Mouse (Mus musculus) urinary bladder, postnatal 25 days (tissue): Measurements from ENCODE around the gene Pxylp1.
A peak's percentile ranks its signal among the peaks of the same experiment; 100 is the strongest.
"Not testable (repeated sequence)": the region's sequence is repeated elsewhere in the genome, so short reads cannot be mapped to it uniquely, and the experiment has no call there.

Experiments used
- DNase-seq: peaks from one replicate; pipeline ENCODE4 v3.0.0; 2022; ENCODE audit warnings: low spot score

Pxylp1 gene

GRCm38 (mm10) chr9:96892546-96892945 lies at the start of gene Pxylp1:
Pxylp1 (minus strand) TSS chr9:96892669.
- DNase-seq, result no peak

- no peak for DNase-seq
Observed at GRCm38 (mm10) chr9:96938887-96939286, 46.4 kb upstream of the Pxylp1 start.

GRCm38 (mm10) chr9:96936427-96936826 lies 44.0 kb upstream of the Pxylp1 start:
- not testable (repeated sequence) for DNase-seq

GRCm38 (mm10) chr9:96935556-96936300 lies 43.3 kb upstream of the Pxylp1 start:
- no peak for DNase-seq

GRCm38 (mm10) chr9:96934816-96935215 lies 42.3 kb upstream of the Pxylp1 start:
- no peak for DNase-seq

- no peak for DNase-seq
Observed at GRCm38 (mm10) chr9:96932751-96933150, 40.3 kb upstream of the Pxylp1 start.

- no peak for DNase-seq
Observed at GRCm38 (mm10) chr9:96923577-96924316, 31.3 kb upstream of the Pxylp1 start.

- DNase-seq, result no peak
Observed at GRCm38 (mm10) chr9:96923119-96923518, 30.6 kb upstream of the Pxylp1 start.

GRCm38 (mm10) chr9:96916620-96917538 lies 24.4 kb upstream of the Pxylp1 start:
- peak; percentile 90 for DNase-seq

- DNase-seq, result no peak
Observed at GRCm38 (mm10) chr9:96916076-96916475, 23.6 kb upstream of the Pxylp1 start.

GRCm38 (mm10) chr9:96914851-96915250 lies 22.4 kb upstream of the Pxylp1 start:
- no peak for DNase-seq

- no peak for DNase-seq
Observed at GRCm38 (mm10) chr9:96914005-96914404, 21.5 kb upstream of the Pxylp1 start.

- DNase-seq, result no peak
Observed at GRCm38 (mm10) chr9:96909503-96909902, 17.0 kb upstream of the Pxylp1 start.

GRCm38 (mm10) chr9:96908737-96909136 lies 16.3 kb upstream of the Pxylp1 start:
- DNase-seq, result no peak

- no peak for DNase-seq
Observed at GRCm38 (mm10) chr9:96904360-96905355, 12.2 kb upstream of the Pxylp1 start.

- DNase-seq, result no peak
Observed at GRCm38 (mm10) chr9:96899717-96900116, 7.2 kb upstream of the Pxylp1 start.

GRCm38 (mm10) chr9:96899004-96899403 lies 6.5 kb upstream of the Pxylp1 start:
- no peak for DNase-seq

GRCm38 (mm10) chr9:96896690-96897089 lies 4.2 kb upstream of the Pxylp1 start:
- DNase-seq, result no peak

- no peak for DNase-seq
Observed at GRCm38 (mm10) chr9:96893582-96893981, 1.1 kb upstream of the Pxylp1 start.

GRCm38 (mm10) chr9:96891341-96892330 lies 833 bp downstream of the Pxylp1 start:
- DNase-seq, result no peak
